ENCODE assay signal across 12 mouse cellular contexts in genomic region chr11:103381505-103381904, GRCm38 (mm10). TPM values are rescaled to one million over a fixed set of nuclear protein-coding genes. Genes with fewer than 3 reads are reported as not detected.
DNase-seq lines count a peak whose midpoint lies in the region; ATAC-seq and TF ChIP-seq lines count a peak whose summit lies in the region.
"Had no signal": no experiment of that assay in that cellular context is flagged by ENCODE, and none has a peak within 500 bp of the region (broad histone marks: within the 10 kb centered on the region; RNA-seq: fewer than 3 reads in every experiment).

No protein-coding gene starts in this region.

- no peak overlapping the region for H3K4me3 ChIP-seq in heart, embryonic 13.5 days
- no peak overlapping the region for H3K4me3 ChIP-seq in limb, embryonic 15.5 days
- no peak overlapping the region for H3K4me3 ChIP-seq in limb, embryonic 10.5 days
- no peak overlapping the region for H3K4me3 ChIP-seq in MEL (ENCODE audit: control insufficient read depth in 1 of 2, insufficient read depth in 1 of 2, low read depth in 2 of 2, low read length in 2 of 2)
- H3K4me3 ChIP-seq in liver, postnatal 0 days (ENCODE audit: low read depth, low read length), result no peak overlapping the region
- H3K4me3 ChIP-seq: embryonic facial prominence, embryonic 12.5 days; midbrain, embryonic 12.5 days had no signal

- TF ChIP-seq EP300 in MEL (IDR thresholded peaks at IDR 0.05; ENCODE audit: low read depth in 1 of 2, low read length in 2 of 2), result peak; percentile 49 to 63; a peak in 3 of 4 replicates
- TF ChIP-seq EP300 in liver, postnatal 0 days (IDR thresholded peaks at IDR 0.05; ENCODE audit: low read depth), result no peak

- ATAC-seq in heart, embryonic 13.5 days (ENCODE audit: extremely low read depth, insufficient number of reproducible peaks, low FRiP score, low TSS enrichment), result no peak
- no peak for ATAC-seq in limb, embryonic 15.5 days (ENCODE audit: insufficient number of reproducible peaks, low FRiP score, low TSS enrichment, low read depth)
- no peak for ATAC-seq in liver, postnatal 0 days
- ATAC-seq: forebrain, embryonic 14.5 days had no signal

- H3K4me1 ChIP-seq in heart, embryonic 13.5 days, result peaks cover 46% of the 10 kb centered on the region
- H3K4me1 ChIP-seq in limb, embryonic 15.5 days, result no peaks in the 10 kb centered on the region; the same call in 1 of the 2 replicates
- H3K4me1 ChIP-seq in limb, embryonic 10.5 days, result peaks cover 3% of the 10 kb centered on the region; the same call in 1 of the 2 replicates
- H3K4me1 ChIP-seq in MEL (ENCODE audit: control insufficient read depth in 1 of 2, insufficient read depth in 2 of 2, low read length in 2 of 2), result peaks cover 10 to 20% of the 10 kb centered on the region in 2 experiments
- peaks cover 2% of the 10 kb centered on the region; the same call in 1 of the 2 replicates for H3K4me1 ChIP-seq in liver, postnatal 0 days (ENCODE audit: insufficient read depth)
- H3K4me1 ChIP-seq: embryonic facial prominence, embryonic 12.5 days; midbrain, embryonic 12.5 days had no signal

- no peak for TF ChIP-seq RAD21 in MEL (IDR thresholded peaks at IDR 0.05; ENCODE audit: low read depth, low read length)

- no peaks in the 10 kb centered on the region for H3K9me3 ChIP-seq in heart, embryonic 13.5 days
- H3K9me3 ChIP-seq in limb, embryonic 15.5 days, result no peaks in the 10 kb centered on the region
- H3K9me3 ChIP-seq in limb, embryonic 10.5 days (replicated peaks), result no peaks in the 10 kb centered on the region
- no peaks in the 10 kb centered on the region for H3K9me3 ChIP-seq in MEL (replicated peaks; ENCODE audit: insufficient read depth, low read length)
- H3K9me3 ChIP-seq in liver, postnatal 0 days (ENCODE audit: low read length), result no peaks in the 10 kb centered on the region
- H3K9me3 ChIP-seq: embryonic facial prominence, embryonic 12.5 days; midbrain, embryonic 12.5 days had no signal

- peak overlapping the region; percentile 29 for H3K4me2 ChIP-seq in heart, embryonic 13.5 days
- no peak overlapping the region for H3K4me2 ChIP-seq in limb, embryonic 15.5 days
- no peak overlapping the region for H3K4me2 ChIP-seq in liver, postnatal 0 days (ENCODE audit: low read depth, low read length)
- H3K4me2 ChIP-seq: embryonic facial prominence, embryonic 12.5 days; midbrain, embryonic 12.5 days had no signal

- TF ChIP-seq CTCF in MEL (IDR thresholded peaks at IDR 0.05 in 2 of 3, conservative IDR thresholded peaks at IDR 0.05 in 1 of 3; ENCODE audit: control insufficient read depth in 1 of 3, insufficient read depth in 1 of 3, low read depth in 2 of 3, low read length in 3 of 3, poor library complexity in 1 of 3, severe bottlenecking in 1 of 3), result no peak
- TF ChIP-seq CTCF in liver, postnatal 0 days (IDR thresholded peaks at IDR 0.05; ENCODE audit: low read depth), result no peak

- TF ChIP-seq POLR2A in MEL (IDR thresholded peaks at IDR 0.05; ENCODE audit: control insufficient read depth in 1 of 2, insufficient read depth in 1 of 2, low read depth in 1 of 2, low read length in 2 of 2, poor library complexity in 1 of 2), result no peak

- peaks cover 39% of the 10 kb centered on the region for H3K36me3 ChIP-seq in heart, embryonic 13.5 days
- H3K36me3 ChIP-seq in limb, embryonic 15.5 days, result peaks cover 30% of the 10 kb centered on the region
- peaks cover 47% of the 10 kb centered on the region for H3K36me3 ChIP-seq in limb, embryonic 10.5 days
- H3K36me3 ChIP-seq in MEL (ENCODE audit: control insufficient read depth in 1 of 2, insufficient read depth in 2 of 2, low read length in 2 of 2), result peaks cover 8 to 21% of the 10 kb centered on the region in 2 experiments
- peaks cover 51% of the 10 kb centered on the region for H3K36me3 ChIP-seq in liver, postnatal 0 days (replicated peaks; ENCODE audit: insufficient read depth, low read length)

- H3K79me2 ChIP-seq in MEL (ENCODE audit: control insufficient read depth, insufficient read depth, low read length, poor library complexity), result no peaks in the 10 kb centered on the region

- H3K27me3 ChIP-seq in heart, embryonic 13.5 days (replicated peaks), result no peaks in the 10 kb centered on the region
- no peaks in the 10 kb centered on the region for H3K27me3 ChIP-seq in limb, embryonic 15.5 days
- H3K27me3 ChIP-seq in limb, embryonic 10.5 days (ENCODE audit: low read depth, poor library complexity, severe bottlenecking), result no peaks in the 10 kb centered on the region
- no peaks in the 10 kb centered on the region for H3K27me3 ChIP-seq in MEL (ENCODE audit: control insufficient read depth in 1 of 2, insufficient read depth in 2 of 2, low read length in 2 of 2)
- no peaks in the 10 kb centered on the region for H3K27me3 ChIP-seq in liver, postnatal 0 days (ENCODE audit: insufficient read depth, low read length)
- H3K27me3 ChIP-seq: embryonic facial prominence, embryonic 12.5 days; midbrain, embryonic 12.5 days had no signal

- 59% methylated on average over 7 of the region's 7 CpGs for WGBS in heart, embryonic 13.5 days
- 86% methylated on average over 7 of the region's 7 CpGs for WGBS in limb, embryonic 15.5 days
- WGBS in limb, embryonic 10.5 days, result 94% methylated on average over 7 of the region's 7 CpGs
- 66% methylated on average over 7 of the region's 7 CpGs for WGBS in liver, postnatal 0 days (ENCODE audit: insufficient replicate concordance)

- peak overlapping the region; percentile 93 for H3K27ac ChIP-seq in heart, embryonic 13.5 days (replicated peaks)
- H3K27ac ChIP-seq in limb, embryonic 15.5 days, result peak overlapping the region; percentile 60
- no peak overlapping the region for H3K27ac ChIP-seq in limb, embryonic 10.5 days
- H3K27ac ChIP-seq in MEL (ENCODE audit: control insufficient read depth, low read depth, low read length), result peak overlapping the region; percentile 44
- peak overlapping the region; percentile 24; the same call in 1 of the 2 replicates for H3K27ac ChIP-seq in liver, postnatal 0 days (ENCODE audit: low read depth)
- H3K27ac ChIP-seq: midbrain, embryonic 12.5 days had no signal

- H3K9ac ChIP-seq in heart, embryonic 13.5 days, result 0 out of 2 replicates have a peak overlapping the region, but pooled peaks have one; percentile 16
- no peak overlapping the region for H3K9ac ChIP-seq in limb, embryonic 15.5 days
- H3K9ac ChIP-seq in MEL (ENCODE audit: control insufficient read depth, low read depth, low read length, poor library complexity, severe bottlenecking), result no peak overlapping the region
- no peak overlapping the region for H3K9ac ChIP-seq in liver, postnatal 0 days (replicated peaks)
- H3K9ac ChIP-seq: embryonic facial prominence, embryonic 12.5 days; midbrain, embryonic 12.5 days had no signal

- no peak for DNase-seq in heart, adult 18-20 months
- DNase-seq in limb, embryonic 10.5 days (ENCODE audit: low spot score), result no peak
- peak; percentile 74 for DNase-seq in MEL (ENCODE audit: low read depth, low spot score)
- DNase-seq in liver, postnatal 0 days, result no peak
- no peak for DNase-seq in adrenal gland, adult 2 months
- no peak for DNase-seq in frontal cortex, postnatal 10 days (ENCODE audit: low spot score in 2 of 2)
- DNase-seq: cerebellum, adult 8-10 months had no signal

TF ChIP-seq in MEL, 35 proteins besides CTCF, POLR2A, EP300 and RAD21 (continues in another document):
- TF ChIP-seq MAX (IDR thresholded peaks at IDR 0.05; ENCODE audit: low read length), result 0 out of 2 replicates have a peak, but pooled peaks have one; percentile 39
- TF ChIP-seq CHD1 (IDR thresholded peaks at IDR 0.05; ENCODE audit: low read depth, low read length), result no peak
- TF ChIP-seq CHD2 (IDR thresholded peaks at IDR 0.05; ENCODE audit: low read length), result no peak
- TF ChIP-seq ZNF384 (IDR thresholded peaks at IDR 0.05; ENCODE audit: low read depth, low read length), result no peak
- no peak for TF ChIP-seq E2F4 (IDR thresholded peaks at IDR 0.05; ENCODE audit: borderline replicate concordance, low read depth, low read length)
- TF ChIP-seq MAZ (IDR thresholded peaks at IDR 0.05; ENCODE audit: low read depth, low read length), result no peak
- no peak for TF ChIP-seq USF1 (IDR thresholded peaks at IDR 0.05; ENCODE audit: low read depth, low read length)
- TF ChIP-seq BHLHE40 (IDR thresholded peaks at IDR 0.05; ENCODE audit: borderline replicate concordance, low read depth, low read length), result 0 out of 2 replicates have a peak, but pooled peaks have one; percentile 31
- no peak for TF ChIP-seq POLR2AphosphoS2 (IDR thresholded peaks at IDR 0.05; ENCODE audit: low read length)
- no peak for TF ChIP-seq POLR2AphosphoS5 (IDR thresholded peaks at IDR 0.05; ENCODE audit: borderline replicate concordance, low read depth, low read length)
- no peak for TF ChIP-seq MEF2A (IDR thresholded peaks at IDR 0.05; ENCODE audit: extremely low read depth, insufficient replicate concordance, low read depth, low read length, poor library complexity, severe bottlenecking)
- no peak for TF ChIP-seq ZMIZ1 (IDR thresholded peaks at IDR 0.05; ENCODE audit: low read depth, low read length)
- TF ChIP-seq GATA1 (IDR thresholded peaks at IDR 0.05; ENCODE audit: low read depth, low read length), result peak; percentile 51; the same call in 1 of the 2 replicates

RNA-seq across cellular contexts. Expression of gene Arhgap27, which starts 18.0 kb away (rescaled TPM):
- polyA plus RNA-seq in heart, embryonic 13.5 days (2015; fragmentation: Nextera tagmentation; extraction: Ambion mirVana), result 5.6 and 5.8 TPM in 2 replicates
- total RNA-seq in heart, adult 18-20 months (2021), result 10 to 100 TPM; 15.3 to 20.3 TPM
- polyA plus RNA-seq in limb, embryonic 15.5 days (2015; fragmentation: Nextera tagmentation; extraction: Ambion mirVana), result 11.7 and 14.0 TPM in 2 replicates
- 5.3 and 8.2 TPM in 2 replicates for polyA plus RNA-seq in limb, embryonic 10.5 days (2016; fragmentation: Nextera tagmentation; extraction: Ambion mirVana)
- 6.3 TPM in 2 replicates for total RNA-seq in MEL (2012; rRNA removed)
- polyA plus RNA-seq in MEL (2012; ENCODE audit: insufficient read depth in 1 of 2, insufficient read length in 2 of 2, low read depth in 1 of 2, low replicate concordance in 2 of 2, missing spikeins in 1 of 2), result 10 to 100 TPM in 1 of 2 experiments, not detected in 1; 15.0 TPM
- polyA plus RNA-seq in liver, postnatal 0 days (2015; fragmentation: Nextera tagmentation; extraction: Ambion mirVana), result 3.2 and 3.3 TPM in 2 replicates
- 10 to 100 TPM; 10.3 to 12.2 TPM for total RNA-seq in adrenal gland, adult 2 months (2021)
- 34.7 and 42.5 TPM in 2 replicates for polyA plus RNA-seq in adrenal gland, adult 2 months (2012; rRNA removed)

RNA-seq across cellular contexts. Expression of gene Plekhm1, which starts 31.0 kb away (rescaled TPM):
- 4.8 and 5.3 TPM in 2 replicates for polyA plus RNA-seq in heart, embryonic 13.5 days (2015; fragmentation: Nextera tagmentation; extraction: Ambion mirVana)
- 10 to 100 TPM; 10.8 to 12.8 TPM for total RNA-seq in heart, adult 18-20 months (2021)
- 8.4 and 8.6 TPM in 2 replicates for polyA plus RNA-seq in limb, embryonic 15.5 days (2015; fragmentation: Nextera tagmentation; extraction: Ambion mirVana)
- 7.6 and 8.2 TPM in 2 replicates for polyA plus RNA-seq in limb, embryonic 10.5 days (2016; fragmentation: Nextera tagmentation; extraction: Ambion mirVana)
- 3.4 and 4.0 TPM in 2 replicates for total RNA-seq in MEL (2012; rRNA removed)
- 10 to 100 TPM in 1 of 2 experiments, not detected in 1; 10.0 TPM for polyA plus RNA-seq in MEL (2012; ENCODE audit: insufficient read depth in 1 of 2, insufficient read length in 2 of 2, low read depth in 1 of 2, low replicate concordance in 2 of 2, missing spikeins in 1 of 2)
- 2.1 and 2.3 TPM in 2 replicates for polyA plus RNA-seq in liver, postnatal 0 days (2015; fragmentation: Nextera tagmentation; extraction: Ambion mirVana)
- total RNA-seq in adrenal gland, adult 2 months (2021), result 10 to 100 TPM; 19.7 to 21.2 TPM
- 18.6 and 18.8 TPM in 2 replicates for polyA plus RNA-seq in adrenal gland, adult 2 months (2012; rRNA removed)
